Mouse (Mus musculus) lung, postnatal 0 days (tissue): ENCODE measurements around the gene Grcc10. TPM values are rescaled to one million over a fixed set of nuclear protein-coding genes. Genes with fewer than 3 reads are reported as not detected.

Experiments
- ATAC-seq: fragments of 200-750 bp; cut with Nextera tagmentation; 2 replicates; pipeline ENCODE4 v1.8.0; 2017; ENCODE audit warnings: moderate library complexity
- DNase-seq: peaks from one replicate; pipeline ENCODE4 v3.0.0-alpha.2; 2016; ENCODE audit warnings: low spot score
- H3K27ac ChIP-seq: fragments of 300-500 bp; sonication (generic); 2 replicates; pipeline ENCODE4 v1.5.1; 2014; ENCODE audit warnings: antibody characterized with exemption, mild to moderate bottlenecking, low read length, mixed read lengths
- H3K27me3 ChIP-seq: fragments of 300-500 bp; sonication (generic); replicated peaks from 2 replicates; pipeline ENCODE4 v1.6.1; 2014; ENCODE audit warnings: low read length, mixed read lengths; ENCODE audit not compliant: insufficient read depth
- H3K36me3 ChIP-seq: fragments of 300-500 bp; sonication (generic); 2 replicates; pipeline ENCODE4 v1.6.1; 2014; ENCODE audit warnings: low read length, mixed read lengths; ENCODE audit not compliant: insufficient read depth
- H3K4me1 ChIP-seq: fragments of 300-500 bp; sonication (generic); 2 replicates; pipeline ENCODE4 v1.6.1; 2014; ENCODE audit warnings: antibody characterized with exemption, low read depth, low read length, mixed read lengths; ENCODE audit not compliant: insufficient read depth
- H3K4me2 ChIP-seq: fragments of 300-500 bp; sonication (generic); replicated peaks from 2 replicates; pipeline ENCODE4 v1.6.1; 2014; ENCODE audit warnings: low read depth, mild to moderate bottlenecking, low read length, moderate library complexity, mixed read lengths
- H3K4me3 ChIP-seq: fragments of 300-500 bp; sonication (generic); 2 replicates; pipeline ENCODE4 v1.5.1; 2014; ENCODE audit warnings: low read depth, low read length
- H3K9ac ChIP-seq: fragments of 300-500 bp; sonication (generic); replicated peaks from 2 replicates; pipeline ENCODE4 v1.6.1; 2014; ENCODE audit warnings: low read depth, mild to moderate bottlenecking
- H3K9me3 ChIP-seq: fragments of 300-500 bp; sonication (generic); 2 replicates; pipeline ENCODE4 v1.6.1; 2016; ENCODE audit warnings: low read length, mixed read lengths
- CTCF ChIP-seq: IDR thresholded peaks from 2 replicates; pipeline ENCODE4 v1.5.1; 2016; ENCODE audit warnings: antibody characterized with exemption, mild to moderate bottlenecking
- EP300 ChIP-seq: IDR thresholded peaks from 2 replicates; pipeline ENCODE4 v1.6.1; 2016; ENCODE audit warnings: antibody characterized with exemption, mild to moderate bottlenecking, control low read depth
- WGBS: fragments of 180-500 bp; shearing (Covaris S2); extraction: QIAGEN DNeasy Blood & Tissue Kit; methylation state at CpG from one replicate; pipeline ENCODE4 v1.1.7; 2014; 5-methylcytosine and 5-hydroxymethylcytosine counted together
- polyA plus RNA-seq: library from polyadenylated mRNA; unstranded; fragments of >200 nt; fragmentation: Nextera tagmentation; extraction: Ambion mirVana; gene quantifications from 2 replicates; pipeline ENCODE4 v1.2.1, GENCODE M21; 2015

Gene Grcc10
- polyA plus RNA-seq, 1 experiment from 2014 or later = 332 TPM

GRCm38 (mm10) chr6:124768704-124769044 is 27.5 kb upstream of the Grcc10 start:
- Histone ChIP-seq H3K4me2 (peak overlapping the region; percentile 80), H3K36me3 (no peaks in the 10 kb centered on the region), H3K27me3 (no peaks in the 10 kb centered on the region), H3K9me3 (no peaks in the 10 kb centered on the region), H3K4me3 (peak overlapping the region; percentile 48; the same call in 1 of the 2 replicates), H3K9ac (no peak overlapping the region), H3K4me1 (peaks cover 3% of the 10 kb centered on the region; the same call in 1 of the 2 replicates), H3K27ac (no peak overlapping the region)
- TF ChIP-seq EP300 = no peak
- no peak for TF ChIP-seq CTCF
- 4% methylated on average over 9 of the region's 9 CpGs for WGBS
- no peak for DNase-seq
- no peak for ATAC-seq

GRCm38 (mm10) chr6:124767920-124768703 is 26.9 kb upstream of the Grcc10 start:
- Histone ChIP-seq H3K4me3 (no peak overlapping the region), H3K27me3 (no peaks in the 10 kb centered on the region), H3K27ac (no peak overlapping the region), H3K9ac (no peak overlapping the region), H3K36me3 (no peaks in the 10 kb centered on the region), H3K4me2 (peak overlapping the region; percentile 80; the same call in 1 of the 2 replicates), H3K9me3 (no peaks in the 10 kb centered on the region), H3K4me1 (peaks cover 3% of the 10 kb centered on the region; the same call in 1 of the 2 replicates)
- DNase-seq = no peak
- TF ChIP-seq EP300 (no peak), CTCF (no peak)
- ATAC-seq = no peak; the same call in 1 of the 2 replicates
- WGBS = 37% methylated on average over 17 of the region's 19 CpGs

GRCm38 (mm10) chr6:124767536-124767919 is 26.4 kb upstream of the Grcc10 start:
- TF ChIP-seq CTCF (no peak), EP300 (no peak)
- H3K4me3 ChIP-seq = no peak overlapping the region
- H3K4me1 ChIP-seq = peaks cover 3% of the 10 kb centered on the region; the same call in 1 of the 2 replicates
- H3K36me3 ChIP-seq = no peaks in the 10 kb centered on the region
- no peak overlapping the region for H3K27ac ChIP-seq
- H3K27me3 ChIP-seq = no peaks in the 10 kb centered on the region
- no peak for DNase-seq
- H3K4me2 ChIP-seq = no peak overlapping the region
- WGBS = 42% methylated on average over 4 of the region's 4 CpGs
- ATAC-seq = no peak
- no peaks in the 10 kb centered on the region for H3K9me3 ChIP-seq
- no peak overlapping the region for H3K9ac ChIP-seq

- DNase-seq = no peak
- no peaks in the 10 kb centered on the region for H3K36me3 ChIP-seq
- no peak overlapping the region for H3K9ac ChIP-seq
- no peak overlapping the region for H3K4me3 ChIP-seq
- H3K27me3 ChIP-seq = no peaks in the 10 kb centered on the region
- H3K9me3 ChIP-seq = no peaks in the 10 kb centered on the region
- no peak for ATAC-seq
- H3K4me2 ChIP-seq = no peak overlapping the region
- WGBS = 83% methylated on average over 7 of the region's 7 CpGs
- H3K27ac ChIP-seq = no peak overlapping the region
- no peak for TF ChIP-seq EP300
- no peak for TF ChIP-seq CTCF
- peaks cover 3% of the 10 kb centered on the region; the same call in 1 of the 2 replicates for H3K4me1 ChIP-seq
These were observed 24.8 kb upstream of the Grcc10 start for GRCm38 (mm10) chr6:124765951-124766350.

- Histone ChIP-seq H3K27ac (peak overlapping the region; percentile 97), H3K4me3 (no peak overlapping the region), H3K36me3 (no peaks in the 10 kb centered on the region), H3K9me3 (no peaks in the 10 kb centered on the region), H3K4me1 (peaks cover 20% of the 10 kb centered on the region), H3K9ac (no peak overlapping the region), H3K27me3 (no peaks in the 10 kb centered on the region), H3K4me2 (peak overlapping the region; percentile 30)
- TF ChIP-seq EP300 (no peak), CTCF (peak; percentile 97)
- DNase-seq (peak; percentile 95), ATAC-seq (peak; percentile 23)
- WGBS = 2% methylated on average over 5 of the region's 5 CpGs
These were observed 18.1 kb upstream of the Grcc10 start for GRCm38 (mm10) chr6:124759259-124759658.

- Histone ChIP-seq H3K27me3 (no peaks in the 10 kb centered on the region), H3K27ac (peak overlapping the region; percentile 97), H3K4me2 (peak overlapping the region; percentile 30), H3K4me1 (peaks cover 20% of the 10 kb centered on the region), H3K9me3 (no peaks in the 10 kb centered on the region), H3K4me3 (no peak overlapping the region), H3K9ac (no peak overlapping the region), H3K36me3 (no peaks in the 10 kb centered on the region)
- DNase-seq = no peak
- TF ChIP-seq EP300 (no peak), CTCF (no peak)
- 52% methylated on average over 2 of the region's 2 CpGs for WGBS
- no peak for ATAC-seq
These were observed 17.7 kb upstream of the Grcc10 start for GRCm38 (mm10) chr6:124758849-124759232.
